12 mouse cellular contexts compared by ENCODE assay signal in genomic region chr6:125152212-125153017, GRCm38 (mm10). TPM values are rescaled to one million over a fixed set of nuclear protein-coding genes. Genes with fewer than 3 reads are reported as not detected.
DNase-seq lines count a peak whose midpoint lies in the region; ATAC-seq lines count a peak whose summit lies in the region.
"Had no signal": no experiment of that assay in that cellular context is flagged by ENCODE, and none has a peak within 500 bp of the region (broad histone marks: within the 10 kb centered on the region; RNA-seq: fewer than 3 reads in every experiment).

No protein-coding gene starts in this region.

- 77% methylated on average over 22 of the region's 22 CpGs for WGBS in heart, embryonic 11.5 days (ENCODE audit: insufficient replicate concordance)
- 82% methylated on average over 22 of the region's 22 CpGs for whole genome bisulfite sequencing in limb, embryonic 13.5 days
- WGBS in forebrain, embryonic 11.5 days, result 87% methylated on average over 22 of the region's 22 CpGs

- intact Hi-C loops in left cerebral cortex, postnatal 36 days (cut with DNase I), result no loop called here

- no peaks in the 10 kb centered on the region for H3K9me3 ChIP-seq in heart, embryonic 11.5 days (replicated peaks; ENCODE audit: control insufficient read depth, low read length)
- H3K9me3 ChIP-seq in limb, embryonic 13.5 days, result no peaks in the 10 kb centered on the region
- no peaks in the 10 kb centered on the region for H3K9me3 ChIP-seq in forebrain, embryonic 11.5 days (ENCODE audit: control insufficient read depth, low read length)
- H3K9me3 ChIP-seq: forebrain, embryonic 13.5 days; hindbrain, embryonic 15.5 days had no signal

- no peak overlapping the region for H3K4me3 ChIP-seq in heart, embryonic 11.5 days (ENCODE audit: low read depth, low read length)
- no peak overlapping the region for H3K4me3 ChIP-seq in limb, embryonic 13.5 days
- no peak overlapping the region for H3K4me3 ChIP-seq in forebrain, embryonic 11.5 days (ENCODE audit: low read depth, low read length)
- H3K4me3 ChIP-seq: forebrain, embryonic 13.5 days; hindbrain, embryonic 15.5 days had no signal

- DNase-seq in heart, adult 11 months, result peak; percentile 98
- peak; percentile 62 for DNase-seq in urinary bladder, postnatal 14 days (ENCODE audit: low spot score)
- no peak for DNase-seq in urinary bladder, adult 2 months (ENCODE audit: low spot score)
- DNase-seq in testis, postnatal 10 days (ENCODE audit: low spot score), result peak; percentile 74
- no peak for DNase-seq in forebrain, embryonic 11.5 days (ENCODE audit: low spot score)
- no peak for DNase-seq in left cerebral cortex, postnatal 36 days (ENCODE audit: low spot score in 2 of 2)
- DNase-seq: cerebellum, adult 8-10 months had no signal

- H3K9ac ChIP-seq in heart, embryonic 11.5 days (ENCODE audit: low read depth, low read length), result no peak overlapping the region
- peak overlapping the region; percentile 8; the same call in 1 of the 2 replicates for H3K9ac ChIP-seq in limb, embryonic 13.5 days
- H3K9ac ChIP-seq in forebrain, embryonic 11.5 days (ENCODE audit: low read length), result no peak overlapping the region
- H3K9ac ChIP-seq: forebrain, embryonic 13.5 days; hindbrain, embryonic 15.5 days had no signal

- no peak for ATAC-seq in heart, embryonic 11.5 days (replicated peaks; ENCODE audit: insufficient number of reproducible peaks, low FRiP score, low TSS enrichment)
- ATAC-seq in limb, embryonic 13.5 days (ENCODE audit: low FRiP score, low read depth), result no peak
- ATAC-seq in forebrain, embryonic 11.5 days (replicated peaks; ENCODE audit: low FRiP score), result no peak
- ATAC-seq: forebrain, embryonic 13.5 days; lung, postnatal 0 days had no signal

- no peaks in the 10 kb centered on the region for H3K27me3 ChIP-seq in heart, embryonic 11.5 days (ENCODE audit: control insufficient read depth, insufficient read depth, low read length)
- no peaks in the 10 kb centered on the region for H3K27me3 ChIP-seq in limb, embryonic 13.5 days
- H3K27me3 ChIP-seq in forebrain, embryonic 11.5 days (ENCODE audit: control insufficient read depth, insufficient read depth, low read length), result no peaks in the 10 kb centered on the region
- H3K27me3 ChIP-seq: forebrain, embryonic 13.5 days; hindbrain, embryonic 15.5 days had no signal

- H3K4me2 ChIP-seq in heart, embryonic 11.5 days, result no peak overlapping the region
- H3K4me2 ChIP-seq in limb, embryonic 13.5 days (replicated peaks), result no peak overlapping the region
- no peak overlapping the region for H3K4me2 ChIP-seq in forebrain, embryonic 11.5 days (ENCODE audit: low read depth, low read length, severe bottlenecking)
- H3K4me2 ChIP-seq: forebrain, embryonic 13.5 days; hindbrain, embryonic 15.5 days had no signal

- no peak overlapping the region for H3K27ac ChIP-seq in heart, embryonic 11.5 days (ENCODE audit: low read depth, low read length)
- no peak overlapping the region; the same call in 1 of the 2 replicates for H3K27ac ChIP-seq in limb, embryonic 13.5 days
- no peak overlapping the region for H3K27ac ChIP-seq in forebrain, embryonic 11.5 days (ENCODE audit: low read depth, low read length)
- H3K27ac ChIP-seq: forebrain, embryonic 13.5 days; hindbrain, embryonic 15.5 days had no signal

- peaks cover 22% of the 10 kb centered on the region for H3K4me1 ChIP-seq in heart, embryonic 11.5 days (ENCODE audit: control insufficient read depth, insufficient read depth, low read length)
- peaks cover 24% of the 10 kb centered on the region for H3K4me1 ChIP-seq in limb, embryonic 13.5 days
- peaks cover 4% of the 10 kb centered on the region; the same call in 1 of the 2 replicates for H3K4me1 ChIP-seq in forebrain, embryonic 11.5 days (replicated peaks; ENCODE audit: control insufficient read depth, insufficient read depth, low read length)

- H3K36me3 ChIP-seq in heart, embryonic 11.5 days (ENCODE audit: control insufficient read depth, insufficient read depth, low read length), result peaks cover 11% of the 10 kb centered on the region
- peaks cover 60% of the 10 kb centered on the region for H3K36me3 ChIP-seq in limb, embryonic 13.5 days
- H3K36me3 ChIP-seq in forebrain, embryonic 11.5 days (ENCODE audit: control insufficient read depth, insufficient read depth, low read length), result peaks cover 2% of the 10 kb centered on the region; the same call in 1 of the 2 replicates

RNA-seq across cellular contexts. Expression of gene Iffo1, which starts 7.4 kb away (rescaled TPM):
- 6.7 and 11.0 TPM in 2 replicates for polyA plus RNA-seq in heart, embryonic 11.5 days (2014; fragmentation: Nextera tagmentation; extraction: Ambion mirVana)
- polyA plus RNA-seq in urinary bladder, adult 2 months (2012; rRNA removed), result 28.6 and 29.0 TPM in 2 replicates
- polyA plus RNA-seq in limb, embryonic 13.5 days (2015; fragmentation: Nextera tagmentation; extraction: Ambion mirVana), result 31.5 and 33.1 TPM in 2 replicates
- polyA plus RNA-seq in forebrain, embryonic 11.5 days (2014; fragmentation: Nextera tagmentation; extraction: Ambion mirVana), result 10.5 and 12.3 TPM in 2 replicates
- 10 to 100 TPM; 63.0 to 67.2 TPM for total RNA-seq in left cerebral cortex, postnatal 36 days (2021)

RNA-seq across cellular contexts. Expression of gene Gapdh, which starts 13.9 kb away (rescaled TPM):
- polyA plus RNA-seq in heart, embryonic 11.5 days (2014; fragmentation: Nextera tagmentation; extraction: Ambion mirVana), result 4,443 and 4,472 TPM in 2 replicates
- polyA plus RNA-seq in urinary bladder, adult 2 months (2012; rRNA removed), result 2,278 and 2,316 TPM in 2 replicates
- 1,893 and 1,983 TPM in 2 replicates for polyA plus RNA-seq in limb, embryonic 13.5 days (2015; fragmentation: Nextera tagmentation; extraction: Ambion mirVana)
- 2,700 and 2,872 TPM in 2 replicates for polyA plus RNA-seq in forebrain, embryonic 11.5 days (2014; fragmentation: Nextera tagmentation; extraction: Ambion mirVana)
- total RNA-seq in left cerebral cortex, postnatal 36 days (2021), result 1,000 to 10,000 TPM; 2,336 to 2,609 TPM

RNA-seq across cellular contexts. Expression of gene Nop2, which starts 20.7 kb away (rescaled TPM):
- 50.7 and 52.9 TPM in 2 replicates for polyA plus RNA-seq in heart, embryonic 11.5 days (2014; fragmentation: Nextera tagmentation; extraction: Ambion mirVana)
- 23.1 TPM in 2 replicates for polyA plus RNA-seq in urinary bladder, adult 2 months (2012; rRNA removed)
- 65.6 and 67.1 TPM in 2 replicates for polyA plus RNA-seq in limb, embryonic 13.5 days (2015; fragmentation: Nextera tagmentation; extraction: Ambion mirVana)
- polyA plus RNA-seq in forebrain, embryonic 11.5 days (2014; fragmentation: Nextera tagmentation; extraction: Ambion mirVana), result 65.4 and 70.3 TPM in 2 replicates
- 10 to 100 TPM; 26.4 to 26.6 TPM for total RNA-seq in left cerebral cortex, postnatal 36 days (2021)

RNA-seq across cellular contexts. Expression of gene Ncapd2, which starts 39.1 kb away (rescaled TPM):
- polyA plus RNA-seq in heart, embryonic 11.5 days (2014; fragmentation: Nextera tagmentation; extraction: Ambion mirVana), result 82.3 and 84.0 TPM in 2 replicates
- 17.3 and 24.3 TPM in 2 replicates for polyA plus RNA-seq in urinary bladder, adult 2 months (2012; rRNA removed)
- 146 and 148 TPM in 2 replicates for polyA plus RNA-seq in limb, embryonic 13.5 days (2015; fragmentation: Nextera tagmentation; extraction: Ambion mirVana)
- 225 and 271 TPM in 2 replicates for polyA plus RNA-seq in forebrain, embryonic 11.5 days (2014; fragmentation: Nextera tagmentation; extraction: Ambion mirVana)
- total RNA-seq in left cerebral cortex, postnatal 36 days (2021), result 10 to 100 TPM; 24.2 to 30.2 TPM

RNA-seq across cellular contexts. Expression of gene Mrpl51, which starts 39.2 kb away (rescaled TPM):
- 226 and 234 TPM in 2 replicates for polyA plus RNA-seq in heart, embryonic 11.5 days (2014; fragmentation: Nextera tagmentation; extraction: Ambion mirVana)
- 69.8 and 72.9 TPM in 2 replicates for polyA plus RNA-seq in urinary bladder, adult 2 months (2012; rRNA removed)
- 212 and 213 TPM in 2 replicates for polyA plus RNA-seq in limb, embryonic 13.5 days (2015; fragmentation: Nextera tagmentation; extraction: Ambion mirVana)
- 195 and 197 TPM in 2 replicates for polyA plus RNA-seq in forebrain, embryonic 11.5 days (2014; fragmentation: Nextera tagmentation; extraction: Ambion mirVana)
- total RNA-seq in left cerebral cortex, postnatal 36 days (2021), result 10 to 100 TPM; 63.3 to 66.1 TPM

Comparison
In these comparisons a context has a peak if more than half of its experiments do, and no peak if none do; other contexts are left out.
1. DNase-seq: peak in heart, adult 11 months (single experiment), urinary bladder, postnatal 14 days (single experiment) and testis, postnatal 10 days (single experiment); none in urinary bladder, adult 2 months (single experiment), forebrain, embryonic 11.5 days (single experiment) and left cerebral cortex, postnatal 36 days (0 of 2).